8 mouse cellular contexts compared by ENCODE assay signal in genomic region chr10:95677356-95678109, GRCm38 (mm10). TPM values are rescaled to one million over a fixed set of nuclear protein-coding genes. Genes with fewer than 3 reads are reported as not detected.
DNase-seq lines count a peak whose midpoint lies in the region; ATAC-seq lines count a peak whose summit lies in the region.

No protein-coding gene starts in this region.

- ATAC-seq in intestine, embryonic 16.5 days = peak; percentile 35; the same call in 1 of the 2 replicates
- ATAC-seq in liver, embryonic 11.5 days (replicated peaks; ENCODE audit: low FRiP score) = peak; percentile 69
- no peak for ATAC-seq in neural tube, embryonic 13.5 days (ENCODE audit: low read depth)

- H3K4me1 ChIP-seq in intestine, embryonic 16.5 days (ENCODE audit: control insufficient read depth, insufficient read depth, low read length) = 0 out of 2 replicates have a peak, but pooled peaks cover 7% of the 10 kb centered on the region
- peaks cover 19% of the 10 kb centered on the region for H3K4me1 ChIP-seq in liver, embryonic 11.5 days (replicated peaks; ENCODE audit: control insufficient read depth, insufficient read depth, low read length)
- peaks cover 17% of the 10 kb centered on the region for H3K4me1 ChIP-seq in neural tube, embryonic 13.5 days (replicated peaks)

- H3K4me2 ChIP-seq in intestine, embryonic 16.5 days (ENCODE audit: low read depth, low read length) = peak overlapping the region; percentile 38; the same call in 1 of the 2 replicates
- peak overlapping the region; percentile 73 for H3K4me2 ChIP-seq in liver, embryonic 11.5 days
- peak overlapping the region; percentile 26; the same call in 1 of the 2 replicates for H3K4me2 ChIP-seq in neural tube, embryonic 13.5 days

- DNase-seq in left cerebral cortex, adult 18-20 months (ENCODE audit: low spot score in 2 of 2) = peak; percentile 12 to 25
- DNase-seq in left cerebral cortex, postnatal 4 days = no peak
- peak; percentile 11 to 43 for DNase-seq in adrenal gland, postnatal 36 days
- DNase-seq in gastrocnemius, postnatal 14 days = peak; percentile 64
- DNase-seq in liver, embryonic 11.5 days (ENCODE audit: low spot score) = peak; percentile 47
- no peak for DNase-seq in MN1 (ENCODE audit: low spot score)

- 52% methylated on average over 22 of the region's 22 CpGs for WGBS in intestine, embryonic 16.5 days
- whole genome bisulfite sequencing in liver, embryonic 11.5 days = 21% methylated on average over 22 of the region's 22 CpGs
- 60% methylated on average over 22 of the region's 22 CpGs for WGBS in neural tube, embryonic 13.5 days

- H3K9me3 ChIP-seq in intestine, embryonic 16.5 days (ENCODE audit: control insufficient read depth, low read length) = no peaks in the 10 kb centered on the region
- no peaks in the 10 kb centered on the region for H3K9me3 ChIP-seq in liver, embryonic 11.5 days (ENCODE audit: control insufficient read depth, low read length)
- 0 out of 2 replicates have a peak, but pooled peaks cover 3% of the 10 kb centered on the region for H3K9me3 ChIP-seq in neural tube, embryonic 13.5 days

- intact Hi-C loops in left cerebral cortex, postnatal 4 days (cut with DNase I) = loop anchor here (5.0 kb wide), 1 partner anchor 115 kb away; the partner anchor contains the start of gene Nudt4
- intact Hi-C loops in gastrocnemius, postnatal 14 days (cut with DNase I; ENCODE audit: low total_unique reads) = no loop called here

- H3K9ac ChIP-seq in intestine, embryonic 16.5 days (ENCODE audit: low read depth, low read length) = 0 out of 2 replicates have a peak overlapping the region, but pooled peaks have one; percentile 11
- H3K9ac ChIP-seq in liver, embryonic 11.5 days (ENCODE audit: low read depth, low read length) = peak overlapping the region; percentile 43
- no peak overlapping the region for H3K9ac ChIP-seq in neural tube, embryonic 13.5 days

- no peaks in the 10 kb centered on the region for H3K27me3 ChIP-seq in intestine, embryonic 16.5 days (replicated peaks; ENCODE audit: control insufficient read depth, insufficient read depth, low read length)
- H3K27me3 ChIP-seq in liver, embryonic 11.5 days (replicated peaks; ENCODE audit: control insufficient read depth, insufficient read depth, low read length) = no peaks in the 10 kb centered on the region
- no peaks in the 10 kb centered on the region for H3K27me3 ChIP-seq in neural tube, embryonic 13.5 days

- no peaks in the 10 kb centered on the region for H3K36me3 ChIP-seq in intestine, embryonic 16.5 days (ENCODE audit: control insufficient read depth, insufficient read depth, low read length)
- no peaks in the 10 kb centered on the region for H3K36me3 ChIP-seq in liver, embryonic 11.5 days (ENCODE audit: control insufficient read depth, insufficient read depth, low read length)
- no peaks in the 10 kb centered on the region for H3K36me3 ChIP-seq in neural tube, embryonic 13.5 days

- peak overlapping the region; percentile 11; the same call in 1 of the 2 replicates for H3K27ac ChIP-seq in intestine, embryonic 16.5 days (ENCODE audit: low read length)
- H3K27ac ChIP-seq in liver, embryonic 11.5 days (ENCODE audit: low read depth, low read length) = peak overlapping the region; percentile 48
- no peak overlapping the region for H3K27ac ChIP-seq in neural tube, embryonic 13.5 days (replicated peaks)

- H3K4me3 ChIP-seq in intestine, embryonic 16.5 days (ENCODE audit: low read length) = peak overlapping the region; percentile 23
- H3K4me3 ChIP-seq in liver, embryonic 11.5 days (ENCODE audit: low read depth, low read length) = peak overlapping the region; percentile 35
- no peak overlapping the region for H3K4me3 ChIP-seq in neural tube, embryonic 13.5 days

RNA-seq across cellular contexts. Expression of gene Anapc15-ps, which starts 4.3 kb away (rescaled TPM):
- total RNA-seq in left cerebral cortex, adult 18-20 months (2021) = not detected
- not detected for total RNA-seq in left cerebral cortex, postnatal 4 days (2021)
- total RNA-seq in adrenal gland, postnatal 36 days (2021) = not detected
- not detected for total RNA-seq in gastrocnemius, postnatal 14 days (2021)
- polyA plus RNA-seq in intestine, embryonic 16.5 days (2015; fragmentation: Nextera tagmentation; extraction: Ambion mirVana) = not detected in 2 replicates
- not detected in 2 replicates for polyA plus RNA-seq in liver, embryonic 11.5 days (2014; fragmentation: Nextera tagmentation; extraction: Ambion mirVana)
- polyA plus RNA-seq in neural tube, embryonic 13.5 days (2015; fragmentation: Nextera tagmentation; extraction: Ambion mirVana) = not detected in 2 replicates

Comparison
In these comparisons a context has a peak if more than half of its experiments do, and no peak if none do; other contexts are left out.
1. DNase-seq: peak in left cerebral cortex, adult 18-20 months (2 of 2), adrenal gland, postnatal 36 days (2 of 2), gastrocnemius, postnatal 14 days (single experiment) and liver, embryonic 11.5 days (single experiment); none in left cerebral cortex, postnatal 4 days (single experiment) and MN1 (single experiment).
2. Peak in every context shown above with its lines, with median percentiles within 50 percentile points of each other: H3K4me2 ChIP-seq.